Mouse (Mus musculus): ENCODE measurements at regions not wholly inside any gene's neighbourhood (a gene's known extent, or its start where the extent isn't known, plus 50 kb on each side); places are given as distances from the start of the nearest gene placed in this dataset.

GRCm38 (mm10) chr12:26244701-26245100 lies 170.4 kb downstream of the Rnf144a start:
- DNase-seq (ENCODE audit: low read depth) = no peak

GRCm38 (mm10) chr12:26227557-26228020 lies 187.5 kb downstream of the Rnf144a start:
- no peak for DNase-seq (ENCODE audit: low read depth)

- peak; percentile 9 for DNase-seq (ENCODE audit: low read depth)
Observed at GRCm38 (mm10) chr12:26226363-26226762, 188.7 kb downstream of the Rnf144a start.

- no peak for DNase-seq (ENCODE audit: low read depth)
Observed at GRCm38 (mm10) chr12:26212447-26212846, 202.6 kb downstream of the Rnf144a start.

GRCm38 (mm10) chr12:26211423-26211822 lies 203.6 kb downstream of the Rnf144a start:
- DNase-seq (ENCODE audit: low read depth) = no peak

GRCm38 (mm10) chr12:26206751-26207150 lies 208.3 kb downstream of the Rnf144a start:
- DNase-seq (ENCODE audit: low read depth) = no peak

- DNase-seq (ENCODE audit: low read depth) = no peak
Observed at GRCm38 (mm10) chr12:26206036-26206435, 209.0 kb downstream of the Rnf144a start.

- DNase-seq (ENCODE audit: low read depth) = no peak
Observed at GRCm38 (mm10) chr12:26191982-26192576, 223.0 kb downstream of the Rnf144a start.

GRCm38 (mm10) chr12:26191268-26191981 lies 223.6 kb downstream of the Rnf144a start:
- DNase-seq (ENCODE audit: low read depth) = peak; percentile 27

- no peak for DNase-seq (ENCODE audit: low read depth)
Observed at GRCm38 (mm10) chr12:26188996-26189395, 226.1 kb downstream of the Rnf144a start.

GRCm38 (mm10) chr12:26187091-26187862 lies 227.8 kb downstream of the Rnf144a start:
- no peak for DNase-seq (ENCODE audit: low read depth)

- DNase-seq (ENCODE audit: low read depth) = no peak
Observed at GRCm38 (mm10) chr12:26184701-26185460, 230.2 kb downstream of the Rnf144a start.

GRCm38 (mm10) chr12:26183021-26183420 lies 232.0 kb downstream of the Rnf144a start:
- DNase-seq (ENCODE audit: low read depth) = no peak

GRCm38 (mm10) chr12:26180846-26181245 lies 234.2 kb downstream of the Rnf144a start:
- DNase-seq (ENCODE audit: low read depth) = no peak

- DNase-seq (ENCODE audit: low read depth) = no peak
Observed at GRCm38 (mm10) chr12:26176231-26176662, 238.8 kb downstream of the Rnf144a start.

GRCm38 (mm10) chr12:26163416-26163815 lies 251.6 kb downstream of the Rnf144a start:
- peak; percentile 23 for DNase-seq (ENCODE audit: low read depth)

GRCm38 (mm10) chr12:26160861-26161615 lies 254.0 kb downstream of the Rnf144a start:
- DNase-seq (ENCODE audit: low read depth) = no peak

GRCm38 (mm10) chr12:26152992-26153391 lies 262.1 kb downstream of the Rnf144a start:
- DNase-seq (ENCODE audit: low read depth) = no peak

- DNase-seq (ENCODE audit: low read depth) = no peak
Observed at GRCm38 (mm10) chr12:26146336-26146735, 268.7 kb downstream of the Rnf144a start.

GRCm38 (mm10) chr12:26145085-26145714 lies 269.9 kb downstream of the Rnf144a start:
- no peak for DNase-seq (ENCODE audit: low read depth)

GRCm38 (mm10) chr12:26144616-26145015 lies 270.4 kb downstream of the Rnf144a start:
- DNase-seq (ENCODE audit: low read depth) = no peak
